Mouse (Mus musculus) hindlimb bud, embryonic 11.5 days (tissue): ENCODE data around the gene 1700001O22Rik.

Source experiments
- DNase-seq: peaks from one replicate; pipeline ENCODE4 v3.0.0-alpha.2; 2012; ENCODE audit warnings: low read depth, low spot score; ENCODE audit errors: extremely low spot score

1700001O22Rik gene

DNA sequence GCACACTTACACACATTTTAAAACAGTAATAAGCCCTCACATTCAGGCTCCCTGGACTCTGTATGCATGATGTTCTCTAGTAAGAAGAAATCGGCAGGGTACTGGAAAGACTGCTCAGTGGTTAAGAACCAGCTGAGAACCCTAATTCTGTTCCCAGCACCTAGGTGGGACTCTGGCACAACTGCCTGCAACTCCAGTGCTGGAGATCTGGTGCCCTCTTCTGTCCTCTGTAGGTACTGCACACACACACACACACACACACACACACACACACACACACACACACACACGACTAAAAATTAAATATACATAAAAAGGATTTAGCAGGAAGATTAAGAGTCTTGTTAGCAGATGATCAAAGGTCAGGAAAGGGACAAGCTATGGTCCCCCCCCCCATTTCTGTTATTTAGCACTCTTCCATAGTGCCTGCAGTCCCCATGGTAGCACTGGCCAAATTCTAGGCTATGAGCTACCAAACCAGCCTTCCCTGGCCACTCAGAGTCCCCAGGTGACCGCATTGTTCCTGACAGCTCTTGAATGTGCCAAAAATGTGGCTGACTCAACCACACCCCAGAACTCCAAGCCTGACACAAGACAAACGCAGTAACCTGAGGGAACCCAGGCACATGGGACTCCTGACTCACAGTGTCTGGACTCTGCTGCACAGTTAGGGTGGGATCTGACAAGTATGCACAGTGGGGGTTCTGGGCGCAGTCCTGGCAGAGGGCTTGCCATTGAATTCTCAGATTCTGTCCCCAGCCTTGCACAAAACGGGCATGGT lies 47.3 kb downstream of the 1700001O22Rik start:
- DNase-seq, result no peak

- DNase-seq, result no peak
Measured at GRCm38 (mm10) chr2:30754831-30755230, 48.6 kb downstream of the 1700001O22Rik start.

DNA sequence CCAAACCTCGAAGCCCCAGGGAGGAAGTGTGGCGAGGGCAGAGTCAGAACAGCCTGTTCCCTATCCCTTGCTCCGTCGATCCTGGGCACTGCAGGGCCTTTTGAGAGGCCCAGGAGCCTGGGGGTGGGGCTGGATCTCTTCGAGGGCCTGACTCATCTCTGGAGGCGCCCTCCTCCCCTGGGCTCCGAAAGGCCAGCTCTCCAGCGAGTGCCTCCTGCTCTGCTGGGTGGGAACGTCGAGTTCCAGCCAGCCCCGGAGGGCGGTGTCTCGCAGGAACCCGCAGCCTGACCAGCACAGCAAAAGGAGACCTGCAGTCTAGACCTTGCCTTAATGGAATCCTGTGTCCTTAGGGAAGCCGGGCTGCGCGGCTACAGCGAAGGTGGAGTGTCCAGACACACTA lies 50.2 kb downstream of the 1700001O22Rik start:
- DNase-seq, result no peak

- DNase-seq, result no peak
Measured at GRCm38 (mm10) chr2:30752471-30752870, 51.0 kb downstream of the 1700001O22Rik start.

DNA sequence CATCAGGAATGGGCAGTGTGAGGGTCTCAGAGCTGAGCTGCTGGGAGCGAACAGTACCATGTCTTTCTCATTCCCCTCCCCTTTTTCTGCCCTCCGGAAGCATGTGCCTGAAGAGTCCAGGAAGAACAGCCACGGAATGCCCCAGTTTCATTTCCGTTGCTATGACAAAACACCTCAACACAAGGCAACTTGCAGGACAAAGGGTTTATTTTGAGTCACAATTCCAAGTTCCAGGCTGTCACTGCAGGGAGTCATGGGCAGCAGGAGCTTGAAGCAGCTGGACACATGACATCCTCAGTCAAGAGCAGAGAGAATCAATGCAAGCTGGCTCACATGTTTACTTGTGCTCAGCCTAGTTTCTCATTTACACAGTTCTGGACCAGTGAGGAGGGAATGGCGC lies 53.4 kb downstream of the 1700001O22Rik start:
- DNase-seq, result no peak

DNA sequence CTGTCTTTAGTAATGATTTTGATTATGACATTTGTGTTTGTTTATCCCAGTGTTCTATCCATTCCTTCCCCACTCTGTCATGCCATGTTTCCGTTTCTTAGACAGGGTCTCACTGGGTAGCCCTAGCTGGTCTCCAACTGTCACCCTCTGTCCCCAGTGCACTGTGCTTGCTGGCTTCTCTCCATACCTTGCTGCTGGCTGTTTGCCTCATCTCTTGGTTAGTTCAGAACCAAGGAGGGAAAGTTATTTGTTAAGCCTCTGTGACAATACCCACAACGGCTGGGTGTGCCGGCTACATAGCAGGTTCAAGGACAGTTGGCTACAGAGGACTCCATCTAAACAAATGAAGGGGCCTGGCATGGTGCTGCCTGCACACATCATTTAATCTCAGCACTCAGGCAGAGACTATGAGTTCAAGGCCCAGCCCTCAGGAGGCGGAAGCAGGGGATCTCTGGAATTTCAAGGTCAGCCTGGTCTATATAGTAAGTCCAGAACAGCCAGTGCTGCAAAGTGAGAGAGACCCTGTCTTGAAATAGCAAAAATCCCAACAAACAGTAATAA lies 55.8 kb downstream of the 1700001O22Rik start:
- no peak for DNase-seq
